Mouse (Mus musculus): ENCODE results near the gene Cradd. TPM values are rescaled to one million over a fixed set of nuclear protein-coding genes. Genes with fewer than 3 reads are reported as not detected.

Gene Cradd
- total and polyA plus RNA-seq, 3 experiments: 1.9 to 9.0 TPM; not detected in 1

- no peak for DNase-seq (ENCODE audit: low read depth, low spot score)
- Histone ChIP-seq H3K36me3 (ENCODE audit: control insufficient read depth in 1 of 2, insufficient read depth in 2 of 2, low read length in 2 of 2) (peaks cover 0 to 4% of the 10 kb centered on the region in 2 experiments; a peak in 1 of 4 replicates), H3K27ac (ENCODE audit: control insufficient read depth, low read depth, low read length) (no peak overlapping the region), H3K4me1 (ENCODE audit: control insufficient read depth in 1 of 2, insufficient read depth in 2 of 2, low read length in 2 of 2) (peaks cover 0 to 6% of the 10 kb centered on the region in 2 experiments; a peak in 1 of 4 replicates), H3K27me3 (ENCODE audit: control insufficient read depth in 1 of 2, insufficient read depth in 2 of 2, low read length in 2 of 2) (peaks cover 0 to 2% of the 10 kb centered on the region in 2 experiments; a peak in 1 of 4 replicates), H3K79me2 (ENCODE audit: control insufficient read depth, insufficient read depth, low read length, poor library complexity) (no peaks in the 10 kb centered on the region), H3K9me3 (replicated peaks; ENCODE audit: insufficient read depth, low read length) (no peaks in the 10 kb centered on the region), H3K4me3 (ENCODE audit: control insufficient read depth in 1 of 2, insufficient read depth in 1 of 2, low read depth in 2 of 2, low read length in 2 of 2) (no peak overlapping the region), H3K9ac (ENCODE audit: control insufficient read depth, low read depth, low read length, poor library complexity, severe bottlenecking) (no peak overlapping the region)
- TF ChIP-seq ELF1 (IDR thresholded peaks at IDR 0.05; ENCODE audit: low read depth, low read length): no peak
- TF ChIP-seq ZMIZ1 (IDR thresholded peaks at IDR 0.05; ENCODE audit: low read depth, low read length): no peak
Observed at GRCm38 (mm10) chr10:95175423-95176120, 148.4 kb downstream of the Cradd start.

DNA sequence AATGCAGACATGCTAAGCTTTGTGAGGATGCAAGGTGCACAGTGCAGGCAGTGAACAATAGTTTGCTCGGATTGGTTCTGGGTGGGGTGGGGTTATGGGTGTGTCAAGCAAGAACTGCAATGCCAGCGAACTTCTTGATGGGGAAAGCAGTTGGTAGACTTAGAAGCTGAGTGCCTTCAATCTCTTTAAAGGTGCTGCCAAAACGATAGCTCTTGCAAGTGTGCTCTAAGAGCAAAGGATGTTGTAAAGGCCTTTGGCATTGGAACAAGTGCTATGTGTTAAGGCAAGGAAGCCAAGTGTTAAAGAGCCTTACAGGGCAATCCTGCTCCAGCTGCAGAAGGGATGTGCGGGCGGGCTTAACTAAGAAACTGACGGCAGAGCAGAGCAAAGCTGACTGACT, 149.7 kb downstream of the Cradd start:
- peaks cover 0 to 4% of the 10 kb centered on the region in 2 experiments; a peak in 1 of 4 replicates for H3K27me3 ChIP-seq (ENCODE audit: control insufficient read depth in 1 of 2, insufficient read depth in 2 of 2, low read length in 2 of 2)
- no peak overlapping the region for H3K27ac ChIP-seq (ENCODE audit: control insufficient read depth, low read depth, low read length)
- H3K79me2 ChIP-seq (ENCODE audit: control insufficient read depth, insufficient read depth, low read length, poor library complexity): no peaks in the 10 kb centered on the region
- TF ChIP-seq JUND (IDR thresholded peaks at IDR 0.05; ENCODE audit: low read depth, low read length) (no peak), SIN3A (IDR thresholded peaks at IDR 0.05; ENCODE audit: low read length) (no peak), MAZ (IDR thresholded peaks at IDR 0.05; ENCODE audit: low read depth, low read length) (no peak), ZMIZ1 (IDR thresholded peaks at IDR 0.05; ENCODE audit: low read depth, low read length) (no peak), UBTF (IDR thresholded peaks at IDR 0.05; ENCODE audit: borderline replicate concordance, insufficient read depth, low read depth, low read length) (no peak), TCF12 (IDR thresholded peaks at IDR 0.05; ENCODE audit: low read depth, low read length) (no peak), MYC (IDR thresholded peaks at IDR 0.05; ENCODE audit: low read depth, low read length) (no peak), CHD2 (IDR thresholded peaks at IDR 0.05; ENCODE audit: low read length) (no peak), GATA1 (IDR thresholded peaks at IDR 0.05; ENCODE audit: low read depth, low read length) (no peak), GABPA (IDR thresholded peaks at IDR 0.05; ENCODE audit: low read depth, low read length) (no peak), ZKSCAN1 (IDR thresholded peaks at IDR 0.05; ENCODE audit: low read depth, low read length) (no peak), RAD21 (IDR thresholded peaks at IDR 0.05; ENCODE audit: low read depth, low read length) (no peak), NRF1 (IDR thresholded peaks at IDR 0.05; ENCODE audit: insufficient read depth, low read depth, low read length, poor library complexity, severe bottlenecking) (no peak), TBP (IDR thresholded peaks at IDR 0.05; ENCODE audit: low read depth, low read length) (no peak)
- DNase-seq (ENCODE audit: low read depth, low spot score): no peak
- no peak overlapping the region for H3K4me3 ChIP-seq (ENCODE audit: control insufficient read depth in 1 of 2, insufficient read depth in 1 of 2, low read depth in 2 of 2, low read length in 2 of 2)
- H3K4me1 ChIP-seq (ENCODE audit: control insufficient read depth in 1 of 2, insufficient read depth in 2 of 2, low read length in 2 of 2): no peaks in the 10 kb centered on the region
- H3K36me3 ChIP-seq (ENCODE audit: control insufficient read depth in 1 of 2, insufficient read depth in 2 of 2, low read length in 2 of 2): no peaks in the 10 kb centered on the region
- no peaks in the 10 kb centered on the region for H3K9me3 ChIP-seq (replicated peaks; ENCODE audit: insufficient read depth, low read length)
- H3K9ac ChIP-seq (ENCODE audit: control insufficient read depth, low read depth, low read length, poor library complexity, severe bottlenecking): no peak overlapping the region
